Mouse (Mus musculus): ENCODE measurements around the gene Ptprg. TPM values are rescaled to one million over a fixed set of nuclear protein-coding genes. Genes with fewer than 3 reads are reported as not detected.

The Ptprg gene
- total and polyA plus RNA-seq, 3 experiments, result 25.1 to 57.1 (median 54.0) TPM

DNA sequence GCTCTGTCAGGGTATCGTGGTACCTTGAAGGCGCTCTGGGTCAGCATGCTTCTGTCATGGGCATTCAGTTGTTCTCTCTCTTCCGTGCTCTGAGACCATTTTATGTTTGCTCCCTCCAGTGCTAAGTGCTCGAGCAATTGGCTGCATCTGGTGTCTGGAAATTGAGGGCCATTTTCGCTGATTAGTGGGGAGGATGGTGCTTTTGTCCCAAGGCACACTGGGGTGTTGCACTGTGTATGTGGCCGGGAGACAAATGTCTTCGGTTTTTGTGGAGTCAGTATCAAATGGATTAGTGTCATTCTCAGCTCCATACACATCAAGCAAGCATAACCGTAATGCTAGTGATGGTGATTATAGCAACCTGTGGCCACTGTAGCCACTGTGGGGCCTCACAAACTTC lies 271.6 kb downstream of the Ptprg start:
- intact Hi-C loops (cut with DNase I), result no loop called here
- DNase-seq, result no peak
- no peaks in the 10 kb centered on the region for H3K79me2 ChIP-seq (replicated peaks; ENCODE audit: control insufficient read depth, insufficient read depth, low read length)
- H3K9ac ChIP-seq (ENCODE audit: low read depth, low read length), result no peak overlapping the region
- no peaks in the 10 kb centered on the region for H3K27me3 ChIP-seq (ENCODE audit: control insufficient read depth, insufficient read depth, low read length)
- peaks cover 3% of the 10 kb centered on the region for H3K4me1 ChIP-seq (ENCODE audit: control insufficient read depth, insufficient read depth, low read length)
- no peak for TF ChIP-seq CTCF (IDR thresholded peaks at IDR 0.05)
- TF ChIP-seq POLR2A (IDR thresholded peaks at IDR 0.05; ENCODE audit: insufficient read depth, low read depth, low read length), result no peak
- no peak for TF ChIP-seq EP300 (IDR thresholded peaks at IDR 0.05; ENCODE audit: insufficient read depth, low read depth, low read length)
- H3K36me3 ChIP-seq (ENCODE audit: control insufficient read depth, insufficient read depth, low read length), result no peaks in the 10 kb centered on the region
- no peak overlapping the region for H3K27ac ChIP-seq
- no peak overlapping the region for H3K4me3 ChIP-seq
- WGBS, result 97% methylated on average over 8 of the region's 8 CpGs

DNA sequence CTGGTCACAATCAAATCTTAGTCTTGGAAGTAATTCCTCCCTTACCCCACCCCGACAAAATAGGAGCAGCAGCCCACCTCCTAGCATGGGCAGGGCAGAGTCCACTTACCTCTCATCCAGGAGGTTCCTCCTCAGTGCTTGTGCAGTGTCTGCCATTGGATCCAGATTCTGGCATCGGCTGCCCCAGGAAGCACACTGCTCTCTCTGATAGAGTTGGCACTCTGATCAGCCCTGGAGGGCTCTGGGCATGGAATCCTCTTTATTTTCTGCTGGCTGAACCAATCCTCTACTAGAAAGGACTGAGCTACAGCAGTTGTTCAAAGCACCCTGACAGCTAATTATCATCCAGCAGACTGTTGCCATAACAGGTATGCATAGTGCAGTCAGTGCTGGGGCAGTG lies 272.2 kb downstream of the Ptprg start:
- intact Hi-C loops (cut with DNase I), result no loop called here
- Histone ChIP-seq H3K79me2 (replicated peaks; ENCODE audit: control insufficient read depth, insufficient read depth, low read length) (no peaks in the 10 kb centered on the region), H3K4me1 (ENCODE audit: control insufficient read depth, insufficient read depth, low read length) (peaks cover 3% of the 10 kb centered on the region), H3K27me3 (ENCODE audit: control insufficient read depth, insufficient read depth, low read length) (no peaks in the 10 kb centered on the region), H3K4me3 (no peak overlapping the region), H3K27ac (no peak overlapping the region), H3K36me3 (ENCODE audit: control insufficient read depth, insufficient read depth, low read length) (no peaks in the 10 kb centered on the region), H3K9ac (ENCODE audit: low read depth, low read length) (no peak overlapping the region)
- no peak for TF ChIP-seq EP300 (IDR thresholded peaks at IDR 0.05; ENCODE audit: insufficient read depth, low read depth, low read length)
- no peak for TF ChIP-seq CTCF (IDR thresholded peaks at IDR 0.05)
- no peak for TF ChIP-seq POLR2A (IDR thresholded peaks at IDR 0.05; ENCODE audit: insufficient read depth, low read depth, low read length)
- 65% methylated on average over 2 of the region's 2 CpGs for WGBS
- no peak for DNase-seq

DNA sequence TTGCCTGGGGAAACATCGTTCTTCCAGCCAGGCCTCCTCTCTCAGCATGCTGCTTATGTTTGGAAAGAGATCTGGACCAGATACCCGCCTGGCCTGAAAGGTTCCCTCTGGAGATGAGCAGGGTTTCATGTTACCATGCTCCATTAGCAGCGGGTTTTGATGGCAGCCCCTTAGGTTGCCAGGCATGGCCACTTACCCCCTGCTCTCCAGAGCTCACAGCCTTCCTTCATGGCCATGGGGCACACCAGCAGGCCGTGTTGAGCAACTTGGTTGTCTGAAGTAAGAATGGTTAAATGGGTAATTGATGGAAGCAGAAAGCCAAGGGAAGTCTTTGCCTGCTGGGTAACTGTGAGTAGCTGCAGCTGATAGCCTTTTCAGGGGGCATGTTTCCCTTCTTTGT lies 274.8 kb downstream of the Ptprg start:
- H3K4me1 ChIP-seq (ENCODE audit: control insufficient read depth, insufficient read depth, low read length), result peaks cover 3% of the 10 kb centered on the region
- H3K9ac ChIP-seq (ENCODE audit: low read depth, low read length), result no peak overlapping the region
- intact Hi-C loops (cut with DNase I), result no loop called here
- no peaks in the 10 kb centered on the region for H3K27me3 ChIP-seq (ENCODE audit: control insufficient read depth, insufficient read depth, low read length)
- H3K4me3 ChIP-seq, result no peak overlapping the region
- DNase-seq, result no peak
- H3K36me3 ChIP-seq (ENCODE audit: control insufficient read depth, insufficient read depth, low read length), result no peaks in the 10 kb centered on the region
- H3K79me2 ChIP-seq (replicated peaks; ENCODE audit: control insufficient read depth, insufficient read depth, low read length), result no peaks in the 10 kb centered on the region
- TF ChIP-seq EP300 (IDR thresholded peaks at IDR 0.05; ENCODE audit: insufficient read depth, low read depth, low read length) (no peak), POLR2A (IDR thresholded peaks at IDR 0.05; ENCODE audit: insufficient read depth, low read depth, low read length) (no peak), CTCF (IDR thresholded peaks at IDR 0.05) (no peak)
- WGBS, result 64% methylated on average over 4 of the region's 4 CpGs
- H3K27ac ChIP-seq, result no peak overlapping the region

DNA sequence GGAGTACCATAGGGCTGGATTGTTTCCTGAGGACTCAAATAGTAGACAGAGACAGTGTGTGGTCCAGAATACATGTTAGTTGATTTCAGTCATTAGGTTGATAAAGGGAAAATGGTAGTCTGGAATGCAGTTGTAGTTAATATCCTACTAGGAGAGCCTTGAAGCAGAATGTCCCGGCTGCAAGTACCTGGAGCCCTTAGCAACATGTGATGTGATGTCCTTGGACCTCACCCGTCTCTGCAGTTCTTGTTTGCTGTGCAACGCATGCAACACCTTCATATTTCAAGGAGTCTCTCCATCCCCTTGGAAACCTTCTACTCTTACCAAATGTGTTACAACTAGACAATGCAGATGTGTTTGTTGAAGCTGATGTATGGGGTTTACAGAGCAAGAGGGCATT lies 280.3 kb downstream of the Ptprg start:
- H3K27me3 ChIP-seq (ENCODE audit: control insufficient read depth, insufficient read depth, low read length), result no peaks in the 10 kb centered on the region
- WGBS, result 95% methylated on average over 3 of the region's 3 CpGs
- intact Hi-C loops (cut with DNase I), result no loop called here

DNA sequence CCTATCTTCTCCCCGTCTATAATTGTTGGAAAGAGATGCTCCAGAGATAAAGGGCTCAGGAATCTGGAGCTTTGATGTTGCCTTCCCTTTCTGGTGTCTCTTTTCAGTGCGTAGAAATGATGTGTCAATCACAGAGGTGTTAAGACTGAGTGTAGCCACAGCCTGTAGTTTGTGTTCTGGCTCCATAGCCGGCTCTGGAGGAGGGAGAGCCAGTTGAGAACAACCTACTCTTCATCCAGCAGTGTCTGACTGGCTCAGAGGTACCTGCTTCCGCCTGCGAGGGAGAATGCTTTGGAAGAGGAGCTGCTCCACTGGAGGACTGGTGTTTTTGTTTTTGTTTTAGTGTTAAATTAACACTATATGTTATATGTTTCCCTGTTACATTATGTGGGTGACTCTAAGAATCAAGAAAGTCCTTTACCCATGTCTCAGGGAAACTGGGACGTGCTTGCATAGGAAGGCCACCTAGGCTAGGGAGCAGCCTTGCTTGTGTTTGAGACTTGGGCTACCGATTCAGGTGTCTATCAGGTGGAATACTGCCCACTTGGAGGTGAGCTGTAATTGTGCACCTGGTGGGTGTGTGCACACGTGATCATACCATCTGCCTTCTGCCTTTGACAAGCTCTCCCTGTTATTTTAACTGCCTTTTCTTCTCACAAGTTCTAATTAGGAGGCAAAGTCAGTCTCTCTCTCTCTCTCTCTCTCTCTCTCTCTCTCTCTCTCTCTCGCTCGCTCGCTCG lies 282.5 kb downstream of the Ptprg start:
- H3K27ac ChIP-seq, result no peak overlapping the region
- no peak for DNase-seq
- H3K4me1 ChIP-seq (ENCODE audit: control insufficient read depth, insufficient read depth, low read length), result peaks cover 3% of the 10 kb centered on the region
- no peak overlapping the region for H3K4me3 ChIP-seq
- H3K9ac ChIP-seq (ENCODE audit: low read depth, low read length), result no peak overlapping the region
- no peaks in the 10 kb centered on the region for H3K27me3 ChIP-seq (ENCODE audit: control insufficient read depth, insufficient read depth, low read length)
- WGBS, result 89% methylated on average over 12 of the region's 12 CpGs
- H3K79me2 ChIP-seq (replicated peaks; ENCODE audit: control insufficient read depth, insufficient read depth, low read length), result peaks cover 3% of the 10 kb centered on the region
- TF ChIP-seq POLR2A (IDR thresholded peaks at IDR 0.05; ENCODE audit: insufficient read depth, low read depth, low read length) (no peak), CTCF (IDR thresholded peaks at IDR 0.05) (no peak), EP300 (IDR thresholded peaks at IDR 0.05; ENCODE audit: insufficient read depth, low read depth, low read length) (no peak)
- peaks cover 2% of the 10 kb centered on the region; the same call in 1 of the 2 replicates for H3K36me3 ChIP-seq (ENCODE audit: control insufficient read depth, insufficient read depth, low read length)
- intact Hi-C loops (cut with DNase I), result no loop called here

More for the DNA sequence above, 280.3 kb downstream of the Ptprg start:
- Histone ChIP-seq H3K4me1 (ENCODE audit: control insufficient read depth, insufficient read depth, low read length) (peaks cover 3% of the 10 kb centered on the region), H3K27ac (no peak overlapping the region), H3K9ac (ENCODE audit: low read depth, low read length) (no peak overlapping the region), H3K4me3 (no peak overlapping the region), H3K36me3 (ENCODE audit: control insufficient read depth, insufficient read depth, low read length) (no peaks in the 10 kb centered on the region; the same call in 1 of the 2 replicates), H3K79me2 (replicated peaks; ENCODE audit: control insufficient read depth, insufficient read depth, low read length) (peaks cover 2% of the 10 kb centered on the region)
- no peak for TF ChIP-seq CTCF (IDR thresholded peaks at IDR 0.05)
- TF ChIP-seq POLR2A (IDR thresholded peaks at IDR 0.05; ENCODE audit: insufficient read depth, low read depth, low read length), result no peak
- TF ChIP-seq EP300 (IDR thresholded peaks at IDR 0.05; ENCODE audit: insufficient read depth, low read depth, low read length), result no peak
- no peak for DNase-seq

DNA sequence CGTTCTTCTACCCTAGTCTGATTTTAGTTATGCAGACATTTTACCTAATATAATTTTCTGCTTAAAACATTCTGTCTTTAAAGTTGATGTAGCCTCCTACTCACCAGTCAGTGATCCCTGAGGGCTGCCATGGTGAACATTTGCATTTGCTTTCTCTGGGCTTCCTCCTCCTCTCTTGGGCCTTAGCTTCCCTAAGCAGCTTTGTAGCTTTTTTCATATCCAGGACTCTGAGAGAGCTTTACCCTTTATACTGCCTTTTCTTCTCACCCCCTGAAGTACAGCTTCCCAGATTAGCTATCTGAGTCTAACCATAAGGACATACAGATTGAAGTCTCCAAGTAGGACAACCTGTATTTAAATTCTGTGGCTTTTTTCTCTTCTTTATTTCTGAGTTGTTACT lies 284.4 kb downstream of the Ptprg start:
- no peak overlapping the region for H3K4me3 ChIP-seq
- intact Hi-C loops (cut with DNase I), result no loop called here
- H3K36me3 ChIP-seq (ENCODE audit: control insufficient read depth, insufficient read depth, low read length), result peaks cover 4% of the 10 kb centered on the region; the same call in 1 of the 2 replicates
- H3K4me1 ChIP-seq (ENCODE audit: control insufficient read depth, insufficient read depth, low read length), result peaks cover 15% of the 10 kb centered on the region
- no peaks in the 10 kb centered on the region for H3K27me3 ChIP-seq (ENCODE audit: control insufficient read depth, insufficient read depth, low read length)
- peaks cover 4% of the 10 kb centered on the region for H3K79me2 ChIP-seq (replicated peaks; ENCODE audit: control insufficient read depth, insufficient read depth, low read length)
- TF ChIP-seq CTCF (IDR thresholded peaks at IDR 0.05) (no peak), EP300 (IDR thresholded peaks at IDR 0.05; ENCODE audit: insufficient read depth, low read depth, low read length) (no peak), POLR2A (IDR thresholded peaks at IDR 0.05; ENCODE audit: insufficient read depth, low read depth, low read length) (no peak)
- no peak overlapping the region for H3K9ac ChIP-seq (ENCODE audit: low read depth, low read length)
- DNase-seq, result no peak
- H3K27ac ChIP-seq, result no peak overlapping the region
- WGBS, result 98% methylated on average over 1 of the region's 1 CpGs
